Mouse (Mus musculus): ENCODE data around the gene Cops9. TPM values are rescaled to one million over a fixed set of nuclear protein-coding genes. Genes with fewer than 3 reads are reported as not detected.
A peak's percentile ranks its signal among the peaks of the same experiment; 100 is the strongest.

Gene Cops9
- polyA plus RNA-seq, 1 experiment from 2014 or later: 467 TPM

DNA sequence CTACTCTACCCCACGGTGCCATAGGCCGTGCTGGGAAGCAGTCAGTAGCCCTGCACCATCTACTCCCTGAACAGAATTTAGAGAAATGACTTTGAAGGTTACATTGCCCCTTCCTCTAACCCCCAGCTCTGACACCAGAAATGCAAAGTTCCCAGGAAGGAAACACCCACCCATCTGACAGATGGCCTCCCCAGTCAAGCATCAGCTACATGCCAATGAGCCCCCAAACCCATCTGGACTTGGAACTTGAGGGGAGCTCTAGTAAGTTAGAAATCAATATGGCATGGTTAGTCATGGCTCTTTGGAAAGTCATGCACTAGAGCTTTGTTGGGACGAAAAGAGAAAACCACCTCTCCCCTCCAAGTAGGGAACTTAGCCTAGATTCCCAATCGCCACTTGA lies 3.0 kb downstream of the Cops9 start:
- Histone ChIP-seq H3K4me2 (ENCODE audit: low read length) (no peak overlapping the region), H3K36me3 (ENCODE audit: control insufficient read depth, insufficient read depth, low read length) (peaks cover 36% of the 10 kb centered on the region), H3K9me3 (ENCODE audit: control insufficient read depth, low read length) (no peaks in the 10 kb centered on the region), H3K4me3 (ENCODE audit: low read depth, low read length) (no peak overlapping the region), H3K4me1 (replicated peaks; ENCODE audit: control insufficient read depth, insufficient read depth, low read length) (peaks cover 13% of the 10 kb centered on the region), H3K9ac (ENCODE audit: low read length) (no peak overlapping the region), H3K27me3 (replicated peaks; ENCODE audit: control insufficient read depth, insufficient read depth, low read length) (no peaks in the 10 kb centered on the region), H3K27ac (ENCODE audit: low read depth) (no peak overlapping the region)
- no peak for DNase-seq (ENCODE audit: low spot score)
- 95% methylated on average over 4 of the region's 4 CpGs for WGBS
- no peak for ATAC-seq (replicated peaks; ENCODE audit: low FRiP score, low TSS enrichment, low read depth)

DNA sequence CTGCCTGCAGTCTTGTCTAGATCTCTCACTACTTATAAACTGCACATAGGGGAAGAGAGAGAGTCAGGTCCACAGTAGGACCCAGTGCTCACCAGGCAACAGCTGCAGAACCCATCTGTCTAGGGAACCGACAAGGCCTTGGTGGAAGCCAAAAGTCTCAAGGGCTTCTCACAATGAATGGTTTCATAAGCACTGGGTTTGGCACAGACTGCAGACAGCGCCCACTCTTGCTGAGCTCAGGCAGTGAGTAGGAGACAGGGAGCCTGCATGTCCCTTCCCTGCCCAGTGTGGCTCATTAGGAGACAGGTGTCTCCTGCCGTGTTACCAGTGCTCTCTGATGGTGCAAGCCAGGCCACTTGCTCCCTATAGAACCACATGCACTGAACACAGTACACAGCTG lies 3.6 kb downstream of the Cops9 start:
- WGBS: 93% methylated on average over 3 of the region's 3 CpGs
- DNase-seq (ENCODE audit: low spot score): peak; percentile 31

DNA sequence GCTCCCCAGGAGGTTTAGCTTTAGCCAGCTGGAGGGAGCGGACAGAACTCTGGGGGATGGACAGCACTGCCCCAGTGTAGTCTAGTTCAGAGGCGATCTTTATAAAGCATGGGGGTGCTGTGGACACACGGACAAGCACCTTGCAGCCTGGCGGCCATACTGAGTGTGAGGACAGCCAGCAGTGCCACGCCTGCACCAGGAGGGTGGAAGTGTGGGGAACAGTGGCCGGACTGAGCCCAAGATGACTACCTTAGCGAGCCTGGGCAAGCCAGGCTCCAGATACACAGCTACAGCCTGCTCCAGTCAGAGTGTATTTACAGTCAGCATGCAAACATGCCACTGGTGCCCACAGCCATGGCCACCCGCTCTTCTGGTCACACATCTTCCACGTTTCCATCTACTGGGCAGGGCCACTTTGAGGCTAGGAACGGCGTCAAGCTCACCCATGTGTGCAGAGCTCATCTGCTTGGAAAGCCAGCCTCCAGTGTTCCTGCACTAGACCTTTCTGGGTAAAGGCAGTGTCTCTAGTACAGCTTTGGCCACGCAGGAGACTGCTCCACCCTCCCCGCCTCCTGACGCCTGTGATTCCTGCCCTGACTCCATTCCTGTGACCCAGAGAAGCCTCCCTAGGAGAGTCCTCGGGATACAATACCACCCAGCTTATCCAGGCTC lies 4.1 kb downstream of the Cops9 start:
- Histone ChIP-seq H3K4me2 (ENCODE audit: low read length) (no peak overlapping the region), H3K36me3 (ENCODE audit: control insufficient read depth, insufficient read depth, low read length) (peaks cover 36% of the 10 kb centered on the region), H3K9ac (ENCODE audit: low read length) (no peak overlapping the region), H3K27ac (ENCODE audit: low read depth) (no peak overlapping the region), H3K9me3 (ENCODE audit: control insufficient read depth, low read length) (no peaks in the 10 kb centered on the region), H3K27me3 (replicated peaks; ENCODE audit: control insufficient read depth, insufficient read depth, low read length) (no peaks in the 10 kb centered on the region), H3K4me1 (replicated peaks; ENCODE audit: control insufficient read depth, insufficient read depth, low read length) (peaks cover 13% of the 10 kb centered on the region), H3K4me3 (ENCODE audit: low read depth, low read length) (no peak overlapping the region)
- DNase-seq (ENCODE audit: low spot score) (peak; percentile 31), ATAC-seq (replicated peaks; ENCODE audit: low FRiP score, low TSS enrichment, low read depth) (no peak)
- WGBS: 91% methylated on average over 15 of the region's 15 CpGs

More for the DNA sequence above, 3.6 kb downstream of the Cops9 start:
- Histone ChIP-seq H3K4me2 (ENCODE audit: low read length) (no peak overlapping the region), H3K4me1 (replicated peaks; ENCODE audit: control insufficient read depth, insufficient read depth, low read length) (peaks cover 13% of the 10 kb centered on the region), H3K27ac (ENCODE audit: low read depth) (no peak overlapping the region), H3K9me3 (ENCODE audit: control insufficient read depth, low read length) (no peaks in the 10 kb centered on the region), H3K9ac (ENCODE audit: low read length) (no peak overlapping the region), H3K4me3 (ENCODE audit: low read depth, low read length) (no peak overlapping the region), H3K36me3 (ENCODE audit: control insufficient read depth, insufficient read depth, low read length) (peaks cover 36% of the 10 kb centered on the region), H3K27me3 (replicated peaks; ENCODE audit: control insufficient read depth, insufficient read depth, low read length) (no peaks in the 10 kb centered on the region)
- no peak for ATAC-seq (replicated peaks; ENCODE audit: low FRiP score, low TSS enrichment, low read depth)

DNA sequence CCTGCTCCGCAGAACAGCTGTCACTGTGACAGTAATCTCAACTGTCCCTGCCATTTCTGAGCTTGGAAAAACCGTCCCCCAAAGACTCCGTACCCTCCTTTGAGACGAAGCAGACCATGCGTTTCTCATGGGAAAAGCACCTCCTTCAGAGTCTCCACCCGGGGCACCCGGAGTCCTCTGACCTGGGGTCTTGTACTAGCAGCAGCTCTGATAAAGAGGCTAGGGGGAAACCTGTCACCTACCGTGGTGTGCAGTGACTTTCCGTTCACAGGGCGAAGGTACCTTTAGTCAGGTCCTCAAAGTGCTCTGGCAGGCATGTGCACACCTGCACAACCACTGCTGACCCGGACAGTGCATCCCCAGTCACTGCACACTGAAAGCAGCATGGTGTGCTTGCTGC lies 5.1 kb downstream of the Cops9 start:
- Histone ChIP-seq H3K4me1 (replicated peaks; ENCODE audit: control insufficient read depth, insufficient read depth, low read length) (peaks cover 10% of the 10 kb centered on the region), H3K4me3 (ENCODE audit: low read depth, low read length) (no peak overlapping the region), H3K4me2 (ENCODE audit: low read length) (no peak overlapping the region), H3K9ac (ENCODE audit: low read length) (no peak overlapping the region), H3K9me3 (ENCODE audit: control insufficient read depth, low read length) (no peaks in the 10 kb centered on the region), H3K27ac (ENCODE audit: low read depth) (no peak overlapping the region), H3K36me3 (ENCODE audit: control insufficient read depth, insufficient read depth, low read length) (peaks cover 36% of the 10 kb centered on the region), H3K27me3 (replicated peaks; ENCODE audit: control insufficient read depth, insufficient read depth, low read length) (no peaks in the 10 kb centered on the region)
- ATAC-seq (replicated peaks; ENCODE audit: low FRiP score, low TSS enrichment, low read depth) (no peak), DNase-seq (ENCODE audit: low spot score) (peak; percentile 33)
- 92% methylated on average over 11 of the region's 11 CpGs for WGBS

DNA sequence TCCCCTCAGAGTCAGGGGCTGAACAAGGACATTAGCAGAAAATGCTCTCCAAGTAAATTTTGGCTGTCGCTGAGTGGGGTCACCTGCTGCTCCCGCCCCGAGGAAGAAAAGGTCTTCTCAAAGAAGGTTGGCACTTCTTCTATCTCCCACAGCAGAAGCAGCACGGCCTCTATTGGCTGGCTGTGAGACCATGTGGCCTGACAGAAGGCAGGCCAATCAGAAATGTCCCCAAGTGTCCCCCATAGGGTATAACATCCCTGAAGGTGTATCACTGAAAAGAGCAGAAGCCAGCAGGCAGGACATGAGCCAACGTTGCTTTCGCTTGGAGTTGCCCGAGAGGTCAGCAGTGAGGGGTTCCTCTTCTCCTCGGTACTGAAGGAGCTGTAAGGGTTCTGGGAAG lies 5.8 kb downstream of the Cops9 start:
- no peak overlapping the region for H3K9ac ChIP-seq (ENCODE audit: low read length)
- no peaks in the 10 kb centered on the region for H3K9me3 ChIP-seq (ENCODE audit: control insufficient read depth, low read length)
- no peaks in the 10 kb centered on the region for H3K27me3 ChIP-seq (replicated peaks; ENCODE audit: control insufficient read depth, insufficient read depth, low read length)
- no peak for ATAC-seq (replicated peaks; ENCODE audit: low FRiP score, low TSS enrichment, low read depth)
- WGBS: 83% methylated on average over 8 of the region's 8 CpGs
- H3K27ac ChIP-seq (ENCODE audit: low read depth): no peak overlapping the region
- no peak overlapping the region for H3K4me3 ChIP-seq (ENCODE audit: low read depth, low read length)
- H3K4me2 ChIP-seq (ENCODE audit: low read length): no peak overlapping the region
- no peak for DNase-seq (ENCODE audit: low spot score)
- peaks cover 36% of the 10 kb centered on the region for H3K36me3 ChIP-seq (ENCODE audit: control insufficient read depth, insufficient read depth, low read length)
- peaks cover 8% of the 10 kb centered on the region for H3K4me1 ChIP-seq (replicated peaks; ENCODE audit: control insufficient read depth, insufficient read depth, low read length)

DNA sequence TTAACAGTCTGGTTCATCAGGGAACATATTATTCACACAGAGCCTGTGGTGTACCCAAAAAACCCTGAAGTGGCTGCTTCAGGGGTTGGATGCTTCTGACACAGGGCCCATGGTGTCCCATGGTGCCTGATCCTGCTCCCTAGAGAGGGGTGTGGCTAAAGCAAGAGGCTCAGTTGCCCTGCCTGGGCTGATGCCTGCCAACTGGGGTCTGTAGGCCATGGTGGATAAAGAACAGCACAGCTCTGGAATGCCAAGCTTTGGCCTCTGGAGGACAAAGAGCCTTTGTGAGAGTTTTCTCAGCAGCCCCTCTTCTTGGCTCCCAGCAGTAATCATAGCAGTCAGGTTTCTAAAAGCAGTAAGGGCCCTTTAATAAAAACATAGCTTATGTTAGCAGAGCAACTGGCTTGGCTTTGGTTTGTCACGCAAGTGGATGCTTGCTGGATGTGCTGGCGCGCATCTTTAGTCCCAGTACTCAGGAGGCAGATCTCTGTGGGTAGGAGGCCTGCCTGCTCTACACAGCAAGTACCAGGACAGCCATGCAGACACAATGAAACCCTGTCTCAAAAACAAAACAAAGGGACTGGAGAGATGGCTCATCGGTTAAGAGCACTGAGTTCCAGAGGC lies 6.7 kb downstream of the Cops9 start:
- ATAC-seq (replicated peaks; ENCODE audit: low FRiP score, low TSS enrichment, low read depth): no peak; the same call in 1 of the 2 replicates
- 77% methylated on average over 4 of the region's 4 CpGs for WGBS

DNA sequence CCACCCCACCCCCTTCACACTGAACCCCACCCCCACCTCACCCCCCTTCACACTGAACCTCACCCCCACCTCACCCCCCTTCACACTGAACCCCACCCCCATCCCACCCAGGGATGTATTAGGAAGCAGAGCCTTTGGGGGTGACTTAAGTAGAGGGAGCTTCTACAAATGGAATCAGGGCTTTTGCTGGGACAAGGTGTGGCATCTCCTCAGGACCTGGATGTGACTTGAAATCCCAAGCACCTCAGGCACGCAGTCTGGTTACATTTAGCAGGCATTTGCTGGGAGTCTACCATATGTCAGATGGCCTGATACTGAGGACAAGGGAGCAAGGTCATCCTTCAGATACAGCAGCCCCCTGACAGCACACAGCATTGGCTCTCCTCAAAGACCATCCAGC lies 7.2 kb downstream of the Cops9 start:
- ATAC-seq (replicated peaks; ENCODE audit: low FRiP score, low TSS enrichment, low read depth) (no peak; the same call in 1 of the 2 replicates), DNase-seq (ENCODE audit: low spot score) (no peak)
- Histone ChIP-seq H3K4me1 (replicated peaks; ENCODE audit: control insufficient read depth, insufficient read depth, low read length) (no peaks in the 10 kb centered on the region), H3K9me3 (ENCODE audit: control insufficient read depth, low read length) (no peaks in the 10 kb centered on the region), H3K27ac (ENCODE audit: low read depth) (no peak overlapping the region), H3K36me3 (ENCODE audit: control insufficient read depth, insufficient read depth, low read length) (peaks cover 36% of the 10 kb centered on the region), H3K27me3 (replicated peaks; ENCODE audit: control insufficient read depth, insufficient read depth, low read length) (no peaks in the 10 kb centered on the region), H3K9ac (ENCODE audit: low read length) (no peak overlapping the region), H3K4me2 (ENCODE audit: low read length) (no peak overlapping the region), H3K4me3 (ENCODE audit: low read depth, low read length) (no peak overlapping the region)
- WGBS: 45% methylated on average over 1 of the region's 1 CpGs

More for the DNA sequence above, 6.7 kb downstream of the Cops9 start:
- H3K27ac ChIP-seq (ENCODE audit: low read depth): no peak overlapping the region
- no peak overlapping the region for H3K9ac ChIP-seq (ENCODE audit: low read length)
- no peak overlapping the region for H3K4me3 ChIP-seq (ENCODE audit: low read depth, low read length)
- no peaks in the 10 kb centered on the region; the same call in 1 of the 2 replicates for H3K4me1 ChIP-seq (replicated peaks; ENCODE audit: control insufficient read depth, insufficient read depth, low read length)
- H3K4me2 ChIP-seq (ENCODE audit: low read length): no peak overlapping the region
- H3K36me3 ChIP-seq (ENCODE audit: control insufficient read depth, insufficient read depth, low read length): peaks cover 36% of the 10 kb centered on the region
- DNase-seq (ENCODE audit: low spot score): peak; percentile 46
- H3K27me3 ChIP-seq (replicated peaks; ENCODE audit: control insufficient read depth, insufficient read depth, low read length): no peaks in the 10 kb centered on the region
- H3K9me3 ChIP-seq (ENCODE audit: control insufficient read depth, low read length): no peaks in the 10 kb centered on the region

DNA sequence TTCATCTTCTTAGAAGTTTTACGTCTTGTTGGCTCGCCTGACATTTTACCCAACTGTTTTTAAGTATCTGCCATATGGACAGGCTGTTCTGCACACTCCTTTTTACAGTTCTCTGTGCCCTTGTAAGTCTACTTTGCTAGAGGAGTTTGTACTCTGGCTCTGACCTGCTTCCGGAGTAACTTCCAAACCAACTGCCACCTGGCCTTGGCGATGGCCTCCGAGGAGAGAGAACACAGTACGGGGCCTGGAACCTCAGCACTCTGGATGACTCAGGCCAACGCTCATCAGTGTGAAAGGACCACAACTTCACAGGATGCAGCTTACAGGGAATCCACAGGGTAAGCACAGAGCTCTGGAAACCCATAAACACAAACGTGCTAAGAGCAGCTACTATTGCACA lies 8.1 kb downstream of the Cops9 start:
- H3K36me3 ChIP-seq (ENCODE audit: control insufficient read depth, insufficient read depth, low read length): peaks cover 36% of the 10 kb centered on the region
- ATAC-seq (replicated peaks; ENCODE audit: low FRiP score, low TSS enrichment, low read depth): no peak
- no peak overlapping the region for H3K9ac ChIP-seq (ENCODE audit: low read length)
- no peak for DNase-seq (ENCODE audit: low spot score)
- no peak overlapping the region for H3K27ac ChIP-seq (ENCODE audit: low read depth)
- no peaks in the 10 kb centered on the region for H3K4me1 ChIP-seq (replicated peaks; ENCODE audit: control insufficient read depth, insufficient read depth, low read length)
- 82% methylated on average over 8 of the region's 8 CpGs for WGBS
- no peak overlapping the region for H3K4me3 ChIP-seq (ENCODE audit: low read depth, low read length)
- no peaks in the 10 kb centered on the region for H3K27me3 ChIP-seq (replicated peaks; ENCODE audit: control insufficient read depth, insufficient read depth, low read length)
- no peaks in the 10 kb centered on the region for H3K9me3 ChIP-seq (ENCODE audit: control insufficient read depth, low read length)
- no peak overlapping the region for H3K4me2 ChIP-seq (ENCODE audit: low read length)

DNA sequence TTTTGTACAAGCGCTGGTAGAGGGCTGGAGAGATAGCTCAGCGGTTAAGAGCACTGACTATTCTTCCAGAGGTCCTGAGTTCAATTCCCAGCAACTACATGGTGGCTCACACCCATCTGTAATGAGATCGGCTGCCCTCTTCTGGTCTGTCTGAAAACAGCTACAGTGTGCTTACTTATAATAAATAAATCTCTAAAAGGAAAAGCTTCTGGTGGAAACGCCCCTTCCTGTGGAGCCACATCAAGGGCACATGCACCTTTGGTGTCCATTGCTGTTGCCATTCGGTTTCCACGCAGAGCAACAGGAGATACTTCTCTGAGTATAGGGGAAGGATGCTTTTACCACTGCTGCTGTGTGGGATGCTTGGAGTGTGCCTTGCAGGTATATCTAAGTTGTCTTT lies 8.8 kb downstream of the Cops9 start:
- no peaks in the 10 kb centered on the region for H3K27me3 ChIP-seq (replicated peaks; ENCODE audit: control insufficient read depth, insufficient read depth, low read length)
- H3K4me1 ChIP-seq (replicated peaks; ENCODE audit: control insufficient read depth, insufficient read depth, low read length): no peaks in the 10 kb centered on the region
- H3K9ac ChIP-seq (ENCODE audit: low read length): no peak overlapping the region
- no peak for ATAC-seq (replicated peaks; ENCODE audit: low FRiP score, low TSS enrichment, low read depth)
- no peak for DNase-seq (ENCODE audit: low spot score)
- H3K9me3 ChIP-seq (ENCODE audit: control insufficient read depth, low read length): no peaks in the 10 kb centered on the region
- no peak overlapping the region for H3K27ac ChIP-seq (ENCODE audit: low read depth)
- 65% methylated on average over 6 of the region's 6 CpGs for WGBS
- no peak overlapping the region for H3K4me3 ChIP-seq (ENCODE audit: low read depth, low read length)
- H3K4me2 ChIP-seq (ENCODE audit: low read length): no peak overlapping the region
- peaks cover 29% of the 10 kb centered on the region for H3K36me3 ChIP-seq (ENCODE audit: control insufficient read depth, insufficient read depth, low read length)
